Mouse (Mus musculus) MN1 (cell line): ENCODE measurements at regions not wholly inside any gene's neighbourhood (a gene's known extent, or its start where the extent isn't known, plus 50 kb on each side); places are given as distances from the start of the nearest gene placed in this dataset.

Experiments
- DNase-seq: peaks from one replicate; pipeline ENCODE4 v3.0.0-alpha.2; 2016; ENCODE audit warnings: low spot score

- DNase-seq, result peak; percentile 68
These were observed 75.6 kb upstream of the Fbxl17 start for GRCm38 (mm10) chr17:63575316-63576007.

GRCm38 (mm10) chr17:63582870-63583269 lies 83.1 kb upstream of the Fbxl17 start:
- no peak for DNase-seq

- no peak for DNase-seq
These were observed 107.4 kb upstream of the Fbxl17 start for GRCm38 (mm10) chr17:63607021-63607751.

- no peak for DNase-seq
These were observed 122.9 kb upstream of the Fbxl17 start for GRCm38 (mm10) chr17:63622726-63623125.

GRCm38 (mm10) chr17:63637598-63637997 lies 137.8 kb upstream of the Fbxl17 start:
- no peak for DNase-seq

GRCm38 (mm10) chr17:63644390-63644789 lies 144.6 kb upstream of the Fbxl17 start:
- DNase-seq, result no peak

- no peak for DNase-seq
These were observed 157.9 kb upstream of the Fbxl17 start for GRCm38 (mm10) chr17:63657687-63658086.

GRCm38 (mm10) chr17:63660841-63661481 lies 161.1 kb upstream of the Fbxl17 start:
- no peak for DNase-seq

GRCm38 (mm10) chr17:63661584-63661983 lies 161.8 kb upstream of the Fbxl17 start:
- DNase-seq, result no peak

- DNase-seq, result no peak
These were observed 162.4 kb upstream of the Fbxl17 start for GRCm38 (mm10) chr17:63662251-63662650.

GRCm38 (mm10) chr17:63676791-63677190 lies 177.0 kb upstream of the Fbxl17 start:
- DNase-seq, result no peak

- DNase-seq, result no peak
These were observed 178.3 kb upstream of the Fbxl17 start for GRCm38 (mm10) chr17:63677996-63678657.

GRCm38 (mm10) chr17:63680479-63680878 lies 180.7 kb upstream of the Fbxl17 start:
- DNase-seq, result no peak

- DNase-seq, result no peak
These were observed 179.5 kb upstream of the Fer start for GRCm38 (mm10) chr17:63683345-63683744.

GRCm38 (mm10) chr17:63684026-63684425 lies 178.8 kb upstream of the Fer start:
- DNase-seq, result no peak

- no peak for DNase-seq
These were observed 176.9 kb upstream of the Fer start for GRCm38 (mm10) chr17:63685956-63686355.

- DNase-seq, result no peak
These were observed 176.5 kb upstream of the Fer start for GRCm38 (mm10) chr17:63686361-63686760.

- DNase-seq, result no peak
These were observed 173.6 kb upstream of the Fer start for GRCm38 (mm10) chr17:63689291-63689690.

- no peak for DNase-seq
These were observed 171.8 kb upstream of the Fer start for GRCm38 (mm10) chr17:63690829-63691689.

- no peak for DNase-seq
These were observed 171.2 kb upstream of the Fer start for GRCm38 (mm10) chr17:63691690-63691968.

GRCm38 (mm10) chr17:63693274-63693673 lies 169.6 kb upstream of the Fer start:
- DNase-seq, result no peak

GRCm38 (mm10) chr17:63699537-63699936 lies 163.3 kb upstream of the Fer start:
- no peak for DNase-seq
